Mouse (Mus musculus): ENCODE data around the gene Tdrd1. TPM values are rescaled to one million over a fixed set of nuclear protein-coding genes. Genes with fewer than 3 reads are reported as not detected.
"Not testable (repeated sequence)": the region's sequence is repeated elsewhere in the genome, so short reads cannot be mapped to it uniquely, and the experiment has no call there.

The Tdrd1 gene
- total RNA-seq (2021), result under 1 TPM; 0.56 to 0.59 TPM
- long read RNA-seq, experiment 1, result 0 reads
- long read RNA-seq, experiment 2, partial matches to known transcripts, result 1 of 1 reads
- long read RNA-seq, experiment 2, other reads (novel, unspliced or antisense), result 0 of 1 reads

GRCm38 (mm10) chr19:56826047-56826631, at the start of gene Tdrd1:
Gene Tdrd1, plus strand, starts transcription at chr19:56826209.
- TF ChIP-seq CTCF (conservative IDR thresholded peaks at IDR 0.05), result no peak; the same call in 1 of the 2 replicates
- DNase-seq (ENCODE audit: low spot score in 2 of 2), result no peak
- Histone ChIP-seq H3K27ac (no peak within 1 kb of the TSS), H3K4me3 (no peak within 1 kb of the TSS)

GRCm38 (mm10) chr19:56776719-56777382, 49.2 kb upstream of the Tdrd1 start:
- DNase-seq (ENCODE audit: low spot score in 2 of 2), result peak; percentile 62 to 69
- no peak overlapping the region for H3K27ac ChIP-seq
- peak; percentile 87 for TF ChIP-seq CTCF (conservative IDR thresholded peaks at IDR 0.05)
- H3K4me3 ChIP-seq, result peak overlapping the region; percentile 3; the same call in 1 of the 2 replicates

- H3K4me3 ChIP-seq; H3K27ac ChIP-seq; DNase-seq (ENCODE audit: low spot score in 2 of 2): not testable (repeated sequence)
These were observed 47.5 kb upstream of the Tdrd1 start for GRCm38 (mm10) chr19:56778532-56778931.

GRCm38 (mm10) chr19:56787911-56788310, 38.1 kb upstream of the Tdrd1 start:
- no peak for DNase-seq (ENCODE audit: low spot score in 2 of 2)
- no peak overlapping the region for H3K27ac ChIP-seq
- no peak for TF ChIP-seq CTCF (conservative IDR thresholded peaks at IDR 0.05)
- no peak overlapping the region for H3K4me3 ChIP-seq

- TF ChIP-seq CTCF (conservative IDR thresholded peaks at IDR 0.05), result no peak
- peak in 1 of 2 experiments; percentile 41 for DNase-seq (ENCODE audit: low spot score in 2 of 2)
- no peak overlapping the region for H3K4me3 ChIP-seq
- no peak overlapping the region for H3K27ac ChIP-seq
These were observed 37.1 kb upstream of the Tdrd1 start for GRCm38 (mm10) chr19:56788952-56789351.

- no peak overlapping the region for H3K4me3 ChIP-seq
- TF ChIP-seq CTCF (conservative IDR thresholded peaks at IDR 0.05), result no peak
These were observed 28.6 kb upstream of the Tdrd1 start for GRCm38 (mm10) chr19:56797376-56797775.

GRCm38 (mm10) chr19:56800226-56800625, 25.8 kb upstream of the Tdrd1 start:
- DNase-seq (ENCODE audit: low spot score in 2 of 2), result no peak
- H3K27ac ChIP-seq, result no peak overlapping the region
- no peak for TF ChIP-seq CTCF (conservative IDR thresholded peaks at IDR 0.05)
- H3K4me3 ChIP-seq, result no peak overlapping the region

More at GRCm38 (mm10) chr19:56797376-56797775, 28.6 kb upstream of the Tdrd1 start:
- DNase-seq (ENCODE audit: low spot score in 2 of 2), result no peak
- no peak overlapping the region for H3K27ac ChIP-seq

- no peak for TF ChIP-seq CTCF (conservative IDR thresholded peaks at IDR 0.05)
- H3K27ac ChIP-seq, result no peak overlapping the region
- DNase-seq (ENCODE audit: low spot score in 2 of 2), result no peak
- H3K4me3 ChIP-seq, result no peak overlapping the region
These were observed 24.9 kb upstream of the Tdrd1 start for GRCm38 (mm10) chr19:56800930-56801655.

- no peak for DNase-seq (ENCODE audit: low spot score in 2 of 2)
- TF ChIP-seq CTCF (conservative IDR thresholded peaks at IDR 0.05), result no peak
- Histone ChIP-seq H3K27ac (no peak overlapping the region), H3K4me3 (no peak overlapping the region)
These were observed 24.2 kb upstream of the Tdrd1 start for GRCm38 (mm10) chr19:56801656-56802351.

GRCm38 (mm10) chr19:56802352-56802746, 23.7 kb upstream of the Tdrd1 start:
- H3K27ac ChIP-seq, result no peak overlapping the region
- no peak overlapping the region for H3K4me3 ChIP-seq
- DNase-seq (ENCODE audit: low spot score in 2 of 2), result no peak
- TF ChIP-seq CTCF (conservative IDR thresholded peaks at IDR 0.05), result no peak

- H3K27ac ChIP-seq, result no peak overlapping the region
- TF ChIP-seq CTCF (conservative IDR thresholded peaks at IDR 0.05), result no peak
- H3K4me3 ChIP-seq, result no peak overlapping the region
- DNase-seq (ENCODE audit: low spot score in 2 of 2), result no peak
These were observed 20.6 kb upstream of the Tdrd1 start for GRCm38 (mm10) chr19:56805366-56805765.

- Histone ChIP-seq H3K27ac (no peak overlapping the region), H3K4me3 (no peak overlapping the region)
- no peak for TF ChIP-seq CTCF (conservative IDR thresholded peaks at IDR 0.05)
- no peak for DNase-seq (ENCODE audit: low spot score in 2 of 2)
These were observed 18.9 kb upstream of the Tdrd1 start for GRCm38 (mm10) chr19:56807122-56807521.

GRCm38 (mm10) chr19:56808771-56809170, 17.2 kb upstream of the Tdrd1 start:
- Histone ChIP-seq H3K4me3 (no peak overlapping the region), H3K27ac (no peak overlapping the region)
- DNase-seq (ENCODE audit: low spot score in 2 of 2), result no peak
- TF ChIP-seq CTCF (conservative IDR thresholded peaks at IDR 0.05), result peak; percentile 70
